Mouse (Mus musculus): Measurements from ENCODE around the gene Tspan11. TPM values are rescaled to one million over a fixed set of nuclear protein-coding genes. Genes with fewer than 3 reads are reported as not detected.

Gene Tspan11
- total and polyA plus RNA-seq, 3 experiments, result not detected

GRCm38 (mm10) chr6:127839538-127839937 is 47.9 kb upstream of the Tspan11 start:
- DNase-seq (ENCODE audit: extremely low read depth), result no peak
- H3K27me3 ChIP-seq (replicated peaks), result no peaks in the 10 kb centered on the region
- dilution Hi-C loops (cut with MboI; ENCODE audit: extremely low pct_ligation_motif_present, extremely low pct_unique_long_range_greater_than_20kb, low sequenced_read_pairs) (no loop called here), in situ Hi-C loops (cut with MboI; ENCODE audit: low pct_ligation_motif_present, low pct_unique_long_range_greater_than_20kb, low sequenced_read_pairs) (no loop called here)
- H3K4me1 ChIP-seq (ENCODE audit: control insufficient read depth in 1 of 2, insufficient read depth in 2 of 2), result peaks cover 0 to 21% of the 10 kb centered on the region in 2 experiments; a peak in 2 of 4 replicates
- peaks cover 2% of the 10 kb centered on the region for H3K9me3 ChIP-seq (replicated peaks; ENCODE audit: low read length)
- H3K27ac ChIP-seq (ENCODE audit: insufficient read depth, low read depth), result no peak overlapping the region
- no peak overlapping the region for H3K4me3 ChIP-seq (replicated peaks in 1 of 3; ENCODE audit: low read depth in 2 of 3, low read length in 2 of 3, poor library complexity in 1 of 3)
- no peaks in the 10 kb centered on the region for H3K79me2 ChIP-seq (replicated peaks; ENCODE audit: control insufficient read depth, extremely low read depth, insufficient read depth, poor library complexity, severe bottlenecking)
- H3K36me3 ChIP-seq (replicated peaks in 1 of 2; ENCODE audit: control insufficient read depth in 1 of 2, insufficient read depth in 1 of 2, low read length in 1 of 2), result no peaks in the 10 kb centered on the region
- no peak overlapping the region for H3K4me2 ChIP-seq (ENCODE audit: insufficient read depth, low read depth, poor library complexity, severe bottlenecking)
- TF ChIP-seq POLR2A (IDR thresholded peaks at IDR 0.05; ENCODE audit: low read depth, low read length), result no peak
- TF ChIP-seq USF1 (IDR thresholded peaks at IDR 0.05; ENCODE audit: low read depth, low read length), result no peak
- TF ChIP-seq MEF2A (IDR thresholded peaks at IDR 0.05; ENCODE audit: borderline replicate concordance, low read depth, low read length), result no peak
- TF ChIP-seq RAD21 (IDR thresholded peaks at IDR 0.05; ENCODE audit: low read depth, low read length), result no peak
- TF ChIP-seq ETS1 (conservative IDR thresholded peaks at IDR 0.05; ENCODE audit: low read depth, low read length), result no peak
- no peak for TF ChIP-seq USF2 (conservative IDR thresholded peaks at IDR 0.05; ENCODE audit: low read depth, low read length)
- no peak for TF ChIP-seq CHD2 (IDR thresholded peaks at IDR 0.05; ENCODE audit: low read length)
- TF ChIP-seq MYC (IDR thresholded peaks at IDR 0.05; ENCODE audit: low read depth, low read length), result no peak
- TF ChIP-seq SMC3 (IDR thresholded peaks at IDR 0.05; ENCODE audit: low read depth, low read length), result no peak
- TF ChIP-seq MAFK (IDR thresholded peaks at IDR 0.05; ENCODE audit: insufficient replicate concordance, low read length), result no peak
- no peak for TF ChIP-seq ZMIZ1 (IDR thresholded peaks at IDR 0.05; ENCODE audit: low read depth, low read length)
- no peak for TF ChIP-seq PAX5 (IDR thresholded peaks at IDR 0.05; ENCODE audit: low read length)
- no peak for TF ChIP-seq ZNF384 (IDR thresholded peaks at IDR 0.05; ENCODE audit: low read depth, low read length)
- no peak for TF ChIP-seq NRF1 (IDR thresholded peaks at IDR 0.05; ENCODE audit: low read depth, low read length)
- TF ChIP-seq CTCF (conservative IDR thresholded peaks at IDR 0.05 in 1 of 2, IDR thresholded peaks at IDR 0.05 in 1 of 2; ENCODE audit: low read depth in 2 of 2, low read length in 2 of 2), result no peak
- no peak for TF ChIP-seq ZKSCAN1 (IDR thresholded peaks at IDR 0.05; ENCODE audit: borderline replicate concordance, low read depth, low read length)
- TF ChIP-seq JUND (conservative IDR thresholded peaks at IDR 0.05; ENCODE audit: low read depth, low read length), result no peak
- no peak for TF ChIP-seq MAX (IDR thresholded peaks at IDR 0.05; ENCODE audit: low read length)
- TF ChIP-seq JUN (IDR thresholded peaks at IDR 0.05; ENCODE audit: insufficient read depth, low read depth, low read length), result no peak
- no peak overlapping the region for H3K9ac ChIP-seq (ENCODE audit: insufficient read depth, low read depth)

DNA sequence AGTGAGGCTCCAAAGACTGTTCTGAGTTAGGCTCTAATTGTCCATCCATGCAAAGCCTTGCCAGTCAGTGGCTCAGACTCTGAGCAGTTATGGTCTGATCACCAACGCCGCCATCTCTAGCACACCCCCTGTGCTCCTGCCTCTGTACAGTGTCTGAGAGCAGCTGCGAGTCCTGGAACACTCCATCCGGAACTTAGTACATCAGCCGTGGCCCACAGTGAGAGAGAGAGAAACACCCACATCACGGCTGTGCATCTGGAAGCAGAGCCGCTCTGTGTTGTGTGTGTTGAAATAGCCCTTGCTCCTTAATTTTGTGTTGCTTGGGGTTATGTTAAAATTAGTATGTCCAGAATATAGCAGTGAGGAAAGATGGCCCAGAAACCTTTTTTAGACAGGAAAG is 47.2 kb upstream of the Tspan11 start:
- no peaks in the 10 kb centered on the region for H3K79me2 ChIP-seq (replicated peaks; ENCODE audit: control insufficient read depth, extremely low read depth, insufficient read depth, poor library complexity, severe bottlenecking)
- dilution Hi-C loops (cut with MboI; ENCODE audit: extremely low pct_ligation_motif_present, extremely low pct_unique_long_range_greater_than_20kb, low sequenced_read_pairs), result no loop called here
- no peak overlapping the region for H3K4me2 ChIP-seq (ENCODE audit: insufficient read depth, low read depth, poor library complexity, severe bottlenecking)
- no peak overlapping the region for H3K4me3 ChIP-seq (replicated peaks in 1 of 3; ENCODE audit: low read depth in 2 of 3, low read length in 2 of 3, poor library complexity in 1 of 3)
- H3K4me1 ChIP-seq (ENCODE audit: control insufficient read depth in 1 of 2, insufficient read depth in 2 of 2), result peaks cover 0 to 15% of the 10 kb centered on the region in 2 experiments; a peak in 2 of 4 replicates
- H3K27ac ChIP-seq (ENCODE audit: insufficient read depth, low read depth), result no peak overlapping the region
- peaks cover under 1% of the 10 kb centered on the region for H3K27me3 ChIP-seq (replicated peaks)
- TF ChIP-seq POLR2AphosphoS2 (IDR thresholded peaks at IDR 0.05; ENCODE audit: low read depth, low read length), result no peak
- TF ChIP-seq ZNF384 (IDR thresholded peaks at IDR 0.05; ENCODE audit: low read depth, low read length), result no peak
- TF ChIP-seq MXI1 (IDR thresholded peaks at IDR 0.05; ENCODE audit: low read depth, low read length), result no peak
- TF ChIP-seq CHD1 (IDR thresholded peaks at IDR 0.05; ENCODE audit: low read depth, low read length), result no peak
- no peak for TF ChIP-seq PAX5 (IDR thresholded peaks at IDR 0.05; ENCODE audit: low read length)
- in situ Hi-C loops (cut with MboI; ENCODE audit: low pct_ligation_motif_present, low pct_unique_long_range_greater_than_20kb, low sequenced_read_pairs), result no loop called here
- DNase-seq (ENCODE audit: extremely low read depth), result no peak
- H3K36me3 ChIP-seq (replicated peaks in 1 of 2; ENCODE audit: control insufficient read depth in 1 of 2, insufficient read depth in 1 of 2, low read length in 1 of 2), result no peaks in the 10 kb centered on the region
- H3K9me3 ChIP-seq (replicated peaks; ENCODE audit: low read length), result peaks cover 2% of the 10 kb centered on the region
- no peak overlapping the region for H3K9ac ChIP-seq (ENCODE audit: insufficient read depth, low read depth)

Measured in CH12.LX (cell line).